Mouse (Mus musculus): ENCODE data around the gene Gm20869. TPM values are rescaled to one million over a fixed set of nuclear protein-coding genes. Genes with fewer than 3 reads are reported as not detected.
"Not testable (repeated sequence)": the region's sequence is repeated elsewhere in the genome, so short reads cannot be mapped to it uniquely, and the experiment has no call there.

Gm20869 gene
- not detected in 2 replicates for polyA plus RNA-seq (2015; fragmentation: Nextera tagmentation; extraction: Ambion mirVana)

GRCm38 (mm10) chrY:71469149-71469548, at the start of gene Gm20869:
TSS of gene Gm20869 (plus strand) at chrY:71469449.
- not testable (repeated sequence) for H3K9ac ChIP-seq; H3K27me3 ChIP-seq; H3K4me3 ChIP-seq; H3K36me3 ChIP-seq; H3K4me2 ChIP-seq; H3K4me1 ChIP-seq (replicated peaks); H3K9me3 ChIP-seq; ATAC-seq (ENCODE audit: low FRiP score); H3K27ac ChIP-seq
- WGBS: no CpG with 5 or more reads among the region's 6 CpGs

Other genes with a start within 250 kb of the Gm20869 start
- not detected in 2 replicates for gene Gm20870, start 222.6 kb downstream of the Gm20869 start, polyA plus RNA-seq (2015; fragmentation: Nextera tagmentation; extraction: Ambion mirVana)